Mouse (Mus musculus) stomach, embryonic 14.5 days (tissue): ENCODE data around the gene Large2. TPM values are rescaled to one million over a fixed set of nuclear protein-coding genes. Genes with fewer than 3 reads are reported as not detected.

Experiments
- ATAC-seq: fragments of 200-750 bp; cut with Nextera tagmentation; 2 replicates; pipeline ENCODE4 v1.8.0; 2017; ENCODE audit warnings: low read depth, moderate TSS enrichment; ENCODE audit not compliant: insufficient number of reproducible peaks, insufficient read depth, low FRiP score
- H3K27ac ChIP-seq: fragments of 300-500 bp; sonication (generic); 2 replicates; pipeline ENCODE4 v1.5.1; 2014; ENCODE audit warnings: mild to moderate bottlenecking, low read length, moderate library complexity, mixed read lengths
- H3K27me3 ChIP-seq: fragments of 300-500 bp; sonication (generic); 2 replicates; pipeline ENCODE4 v1.6.1; 2014; ENCODE audit warnings: low read length, control low read depth, mixed read lengths; ENCODE audit not compliant: control insufficient read depth, insufficient read depth
- H3K36me3 ChIP-seq: fragments of 300-500 bp; sonication (generic); 2 replicates; pipeline ENCODE4 v1.6.1; 2014; ENCODE audit warnings: mild to moderate bottlenecking, control low read depth, low read length, moderate library complexity, mixed read lengths; ENCODE audit not compliant: control insufficient read depth, insufficient read depth
- H3K4me1 ChIP-seq: fragments of 300-500 bp; sonication (generic); 2 replicates; pipeline ENCODE4 v1.6.1; 2014; ENCODE audit warnings: low read length, control low read depth, mixed read lengths; ENCODE audit not compliant: control insufficient read depth, insufficient read depth
- H3K4me2 ChIP-seq: fragments of 300-500 bp; sonication (generic); replicated peaks from 2 replicates; pipeline ENCODE4 v1.6.1; 2014; ENCODE audit warnings: low read depth, low read length, control low read depth
- H3K4me3 ChIP-seq: fragments of 300-500 bp; sonication (generic); 2 replicates; pipeline ENCODE4 v1.5.1; 2014; ENCODE audit warnings: low read depth, low read length, control low read depth
- H3K9ac ChIP-seq: fragments of 300-500 bp; sonication (generic); replicated peaks from 2 replicates; pipeline ENCODE4 v1.6.1; 2014; ENCODE audit warnings: low read depth, mild to moderate bottlenecking, control low read depth, low read length, moderate library complexity, mixed read lengths
- H3K9me3 ChIP-seq: fragments of 300-500 bp; sonication (generic); 2 replicates; pipeline ENCODE4 v1.6.1; 2016; ENCODE audit warnings: low read depth, low read length, control low read depth; ENCODE audit not compliant: control insufficient read depth
- WGBS: fragments of 180-500 bp; shearing (Covaris S2); extraction: QIAGEN DNeasy Blood & Tissue Kit; methylation state at CpG from one replicate; pipeline ENCODE4 v1.1.7; 2014; 5-methylcytosine and 5-hydroxymethylcytosine counted together
- polyA plus RNA-seq: library from polyadenylated mRNA; unstranded; fragments of >200 nt; fragmentation: Nextera tagmentation; extraction: Ambion mirVana; gene quantifications from 2 replicates; pipeline ENCODE4 v1.2.1, GENCODE M21; 2014

Large2 gene
- polyA plus RNA-seq, result 14.8 and 14.9 TPM in 2 replicates

DNA sequence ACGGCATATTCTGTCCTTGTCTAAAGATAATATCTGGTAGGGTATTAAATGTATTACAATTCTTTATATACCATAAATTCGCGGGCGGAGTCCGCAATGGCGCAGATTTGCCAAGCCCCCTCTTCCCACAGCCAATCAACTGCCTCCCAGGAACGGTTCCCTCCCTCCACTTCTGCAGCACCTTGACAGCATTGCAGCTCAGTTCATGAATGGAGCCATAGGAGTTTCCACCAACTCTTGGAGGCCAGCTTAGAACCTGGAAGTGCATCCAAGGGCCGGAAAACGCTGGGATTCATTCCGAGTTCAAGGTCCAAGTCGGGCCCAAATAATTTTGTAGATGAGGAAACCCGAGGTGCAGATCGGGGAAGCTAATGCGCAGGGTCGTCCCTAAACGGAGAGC lies at the start of gene Large2, which contains the start of gene Pex16:
Large2 (minus strand) TSS at position 356 of the 400 bp plus-strand sequence.
Pex16 (plus strand) TSS at position 163 of the 400 bp plus-strand sequence.
- WGBS, result 2% methylated on average over 16 of the region's 16 CpGs
- Histone ChIP-seq H3K9me3 (no peaks in the 10 kb centered on the region), H3K4me2 (peak within 1 kb of the TSS; percentile 84), H3K9ac (peak within 1 kb of the TSS; percentile 45), H3K4me1 (peaks cover 31% of the 10 kb centered on the region), H3K4me3 (peak within 1 kb of the TSS; percentile 75), H3K27me3 (no peaks in the 10 kb centered on the region), H3K27ac (peak within 1 kb of the TSS; percentile 86), H3K36me3 (peaks cover 9% of the 10 kb centered on the region; the same call in 1 of the 2 replicates)
- no peak; the same call in 1 of the 2 replicates for ATAC-seq

DNA sequence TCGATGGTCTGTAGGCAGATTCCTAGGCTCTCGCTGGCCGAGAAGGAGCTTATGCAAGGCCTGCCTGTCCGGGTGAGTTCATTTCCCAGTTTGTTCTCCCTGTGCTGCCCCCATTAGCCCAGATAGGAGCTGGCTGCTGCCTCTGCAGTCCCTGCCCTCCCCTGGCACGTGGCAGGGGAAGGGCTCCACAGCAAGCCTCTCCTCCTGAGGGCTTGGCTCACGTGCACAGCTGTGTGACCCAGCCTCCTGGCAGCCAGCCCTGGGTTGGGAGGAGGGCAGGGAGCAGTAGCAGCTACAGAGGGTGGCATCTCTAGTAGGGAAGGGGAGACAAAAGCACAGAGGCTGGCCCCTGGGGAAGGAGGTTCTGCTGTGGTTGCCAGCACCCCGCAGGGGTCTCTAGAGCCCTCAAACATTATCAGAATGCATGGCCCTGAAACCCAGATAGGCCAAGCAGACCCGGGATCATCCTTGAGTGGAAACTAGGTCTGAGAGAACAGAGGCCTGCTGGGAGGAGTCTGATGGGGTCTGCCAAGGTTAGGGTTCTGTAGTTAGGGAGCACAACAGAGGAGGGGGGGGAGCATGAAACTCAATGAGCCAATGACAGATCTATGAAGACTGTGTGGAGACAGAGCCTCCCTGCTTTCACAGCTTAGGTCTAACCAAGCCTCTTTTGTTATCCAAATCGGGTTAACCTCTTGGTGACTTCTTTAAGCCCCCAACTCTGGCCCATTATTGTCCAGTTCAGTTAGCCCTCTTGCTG lies 49.2 kb upstream of the Large2 start:
- H3K9ac ChIP-seq, result no peak overlapping the region
- peak overlapping the region; percentile 90 for H3K27ac ChIP-seq
- peak; percentile 47 for ATAC-seq
- H3K4me2 ChIP-seq, result no peak overlapping the region
- H3K4me1 ChIP-seq, result peaks cover 34% of the 10 kb centered on the region
- H3K36me3 ChIP-seq, result peaks cover 34% of the 10 kb centered on the region
- no peaks in the 10 kb centered on the region for H3K27me3 ChIP-seq
- H3K4me3 ChIP-seq, result no peak overlapping the region
- H3K9me3 ChIP-seq, result no peaks in the 10 kb centered on the region
- WGBS, result 75% methylated on average over 9 of the region's 9 CpGs

DNA sequence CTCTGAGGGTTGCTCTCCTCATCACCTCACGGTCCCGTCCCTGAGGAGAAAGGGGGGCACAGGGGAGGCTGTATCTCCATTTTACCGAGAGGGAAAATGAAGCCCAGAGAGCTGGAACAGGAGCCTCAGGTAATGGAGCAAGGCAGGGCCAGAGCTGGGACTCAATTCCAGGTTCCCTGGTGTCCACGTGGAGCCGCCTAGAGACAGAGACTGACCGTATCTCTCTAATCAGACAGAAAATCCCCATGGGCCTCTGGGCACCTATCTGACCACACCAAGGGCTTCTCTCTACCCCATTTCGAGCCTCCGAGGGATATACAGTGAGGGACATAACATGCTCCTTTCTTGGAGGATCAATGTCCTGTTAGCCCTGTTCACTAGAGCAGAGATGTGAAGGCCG lies 48.5 kb upstream of the Large2 start:
- no peak overlapping the region for H3K9ac ChIP-seq
- peaks cover 30% of the 10 kb centered on the region for H3K4me1 ChIP-seq
- ATAC-seq, result no peak
- H3K4me3 ChIP-seq, result no peak overlapping the region
- H3K27ac ChIP-seq, result no peak overlapping the region
- H3K4me2 ChIP-seq, result no peak overlapping the region
- H3K27me3 ChIP-seq, result no peaks in the 10 kb centered on the region
- H3K36me3 ChIP-seq, result peaks cover 34% of the 10 kb centered on the region
- 92% methylated on average over 9 of the region's 9 CpGs for WGBS
- no peaks in the 10 kb centered on the region for H3K9me3 ChIP-seq

DNA sequence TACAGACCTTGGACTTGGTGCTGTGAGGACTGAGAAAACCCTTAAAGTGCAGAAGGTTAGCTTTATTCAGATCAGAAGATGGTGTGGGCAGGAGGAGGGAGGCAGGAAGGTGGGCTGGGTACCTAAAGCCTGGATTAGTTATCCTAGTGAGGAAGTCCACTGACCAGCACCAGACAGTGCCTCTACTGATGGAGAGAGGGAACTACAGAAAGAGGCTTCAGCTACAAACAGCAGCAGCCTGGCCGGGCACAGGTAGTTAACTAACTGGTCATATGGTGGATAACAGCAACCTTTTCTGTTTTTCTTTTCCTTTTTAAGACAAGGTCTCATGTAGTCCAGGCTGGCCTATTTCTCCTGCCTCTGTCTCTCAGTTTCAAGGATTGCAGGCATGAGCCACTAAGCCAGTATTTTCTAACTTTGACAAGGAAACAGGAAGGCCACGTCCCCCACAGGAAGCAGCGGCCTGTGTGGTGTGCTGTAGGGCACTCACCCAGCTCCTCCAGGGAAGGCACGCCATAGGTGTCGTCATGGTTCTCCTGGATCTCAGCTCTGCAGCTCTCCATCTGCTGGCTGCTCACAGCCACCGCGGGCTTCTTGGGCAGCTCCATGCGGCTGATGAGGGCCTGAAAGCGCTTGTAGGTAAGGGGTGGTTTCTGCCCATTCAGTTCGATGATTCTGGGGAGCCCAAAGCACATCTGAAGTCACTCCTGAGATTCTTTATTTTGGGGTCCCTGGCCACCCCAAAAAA lies 47.9 kb upstream of the Large2 start:
- no peak overlapping the region for H3K4me2 ChIP-seq
- no peaks in the 10 kb centered on the region for H3K27me3 ChIP-seq
- H3K9ac ChIP-seq, result no peak overlapping the region
- peaks cover 34% of the 10 kb centered on the region for H3K36me3 ChIP-seq
- H3K9me3 ChIP-seq, result no peaks in the 10 kb centered on the region
- H3K27ac ChIP-seq, result no peak overlapping the region
- no peak overlapping the region for H3K4me3 ChIP-seq
- 73% methylated on average over 10 of the region's 10 CpGs for WGBS
- peaks cover 24% of the 10 kb centered on the region for H3K4me1 ChIP-seq
- ATAC-seq, result no peak

DNA sequence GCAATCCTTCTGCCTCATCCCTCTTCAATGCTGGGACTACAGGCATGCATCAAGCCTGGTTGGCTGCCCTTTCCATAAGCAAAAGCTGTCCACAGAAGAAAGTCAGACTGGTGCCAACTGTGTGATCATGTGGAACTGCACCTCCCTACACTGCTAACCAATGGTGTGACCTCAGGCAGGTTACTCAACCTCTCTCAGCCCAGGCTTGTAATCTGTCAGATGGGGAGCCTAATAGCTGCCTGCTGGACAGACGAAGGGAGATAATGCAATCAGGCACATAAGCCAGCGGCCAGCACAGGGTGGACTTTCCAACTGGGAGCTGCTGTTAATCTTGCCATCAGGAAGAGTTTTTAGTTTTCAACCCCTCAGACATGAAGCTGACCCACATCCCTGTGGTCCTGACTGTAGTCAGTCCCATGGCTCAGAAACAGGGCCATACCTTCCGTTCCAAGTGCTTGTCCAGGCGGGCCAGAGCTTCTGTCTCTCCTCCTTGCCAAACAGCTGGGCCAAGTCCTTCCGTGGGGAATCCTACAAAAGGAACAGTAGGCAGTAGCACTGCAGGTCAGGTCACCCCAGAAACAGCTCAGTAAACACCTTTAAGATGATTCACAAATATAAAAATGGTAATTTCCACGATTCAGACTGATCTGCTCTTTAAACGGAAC lies 47.2 kb upstream of the Large2 start:
- Histone ChIP-seq H3K9ac (no peak overlapping the region), H3K4me3 (no peak overlapping the region), H3K4me2 (no peak overlapping the region), H3K9me3 (no peaks in the 10 kb centered on the region), H3K4me1 (peaks cover 20% of the 10 kb centered on the region), H3K27me3 (no peaks in the 10 kb centered on the region), H3K27ac (no peak overlapping the region), H3K36me3 (peaks cover 39% of the 10 kb centered on the region)
- WGBS, result 89% methylated on average over 7 of the region's 7 CpGs
- no peak for ATAC-seq

DNA sequence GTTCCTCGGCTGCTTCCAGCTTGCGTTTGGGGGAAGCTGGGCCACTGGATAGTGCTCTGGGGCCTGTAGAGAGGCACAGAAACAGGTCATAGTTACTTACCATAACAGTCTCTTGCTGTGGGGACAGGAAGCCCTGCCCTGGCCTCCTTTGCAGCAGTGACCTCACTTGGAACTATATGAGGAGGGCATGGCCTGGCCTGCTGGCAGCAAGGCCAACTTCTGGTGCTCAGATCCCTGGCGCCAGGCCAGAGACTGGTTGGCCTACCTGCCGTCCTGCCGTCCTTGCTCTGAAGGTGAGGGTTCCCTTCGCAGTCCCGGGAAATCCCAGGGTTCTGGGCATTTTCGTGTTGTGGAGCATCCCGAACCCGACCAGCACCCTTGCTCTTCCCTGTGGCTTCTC lies 37.0 kb upstream of the Large2 start:
- no peaks in the 10 kb centered on the region for H3K9me3 ChIP-seq
- 91% methylated on average over 10 of the region's 10 CpGs for WGBS
- H3K4me3 ChIP-seq, result no peak overlapping the region
- H3K36me3 ChIP-seq, result peaks cover 83% of the 10 kb centered on the region
- no peaks in the 10 kb centered on the region for H3K27me3 ChIP-seq
- no peak overlapping the region for H3K4me2 ChIP-seq
- no peaks in the 10 kb centered on the region for H3K4me1 ChIP-seq
- H3K9ac ChIP-seq, result no peak overlapping the region
- ATAC-seq, result no peak
- H3K27ac ChIP-seq, result no peak overlapping the region

DNA sequence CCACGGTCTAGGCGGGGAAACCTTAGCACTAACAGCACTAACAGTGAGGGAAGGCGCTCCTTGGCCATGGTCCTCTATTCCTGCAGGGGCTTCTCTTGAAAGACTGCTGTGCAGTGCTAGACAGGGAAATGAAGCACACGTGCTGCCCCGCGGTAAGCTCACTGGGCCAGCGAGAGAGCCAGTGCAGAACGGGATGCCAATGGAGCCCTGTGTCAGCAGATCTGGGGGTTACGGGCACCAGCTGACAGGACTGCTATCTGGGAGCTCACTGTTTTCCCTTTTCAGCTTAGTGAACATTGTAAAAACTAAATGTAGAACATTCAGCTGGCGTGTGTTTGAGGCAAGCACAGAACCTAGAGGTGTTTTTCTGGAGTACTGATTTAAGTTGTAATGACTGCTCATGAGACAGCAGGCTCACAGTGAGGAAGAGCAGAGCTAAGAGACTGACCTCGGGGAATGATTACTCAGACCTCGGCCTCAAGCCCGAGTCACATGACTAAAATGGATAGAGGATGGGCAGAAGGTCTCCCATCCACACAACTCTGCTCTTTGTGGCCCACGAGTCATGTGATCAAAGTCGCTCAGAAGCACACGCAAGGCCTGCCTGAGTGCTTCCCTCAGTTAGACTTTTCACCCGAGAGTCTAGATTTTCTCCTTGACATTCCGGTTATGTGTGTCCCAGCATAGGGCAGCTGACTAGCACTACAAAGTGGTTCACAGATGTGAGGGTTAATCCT lies 33.8 kb upstream of the Large2 start:
- 86% methylated on average over 18 of the region's 18 CpGs for WGBS
- no peak for ATAC-seq

DNA sequence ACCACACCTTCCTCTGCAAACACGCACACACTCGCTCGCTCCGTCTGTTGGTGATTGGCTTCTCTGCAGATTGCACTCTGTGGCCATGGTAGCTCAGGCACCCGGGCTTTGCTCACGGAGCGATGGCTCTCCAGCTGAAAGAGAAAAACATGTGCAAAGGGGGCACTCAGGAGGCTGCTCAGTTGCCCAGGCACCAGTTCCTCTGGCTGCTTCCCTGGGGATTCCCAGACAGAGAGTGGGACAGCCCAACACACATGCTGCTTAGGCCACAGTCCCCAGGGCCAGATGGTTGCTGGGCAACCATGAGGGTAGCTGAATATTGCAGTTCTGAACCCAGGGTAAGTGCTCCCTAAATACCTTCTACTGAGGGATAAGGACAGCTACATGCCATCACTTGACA lies 31.0 kb upstream of the Large2 start:
- no peaks in the 10 kb centered on the region for H3K4me1 ChIP-seq
- H3K27me3 ChIP-seq, result no peaks in the 10 kb centered on the region
- no peak overlapping the region for H3K9ac ChIP-seq
- no peak overlapping the region for H3K4me3 ChIP-seq
- no peak overlapping the region for H3K27ac ChIP-seq
- no peaks in the 10 kb centered on the region for H3K9me3 ChIP-seq
- 89% methylated on average over 7 of the region's 7 CpGs for WGBS
- no peak for ATAC-seq
- no peak overlapping the region for H3K4me2 ChIP-seq
- H3K36me3 ChIP-seq, result peaks cover 43% of the 10 kb centered on the region

More for the DNA sequence above, 33.8 kb upstream of the Large2 start:
- Histone ChIP-seq H3K9me3 (no peaks in the 10 kb centered on the region), H3K36me3 (peaks cover 68% of the 10 kb centered on the region), H3K4me1 (no peaks in the 10 kb centered on the region), H3K4me3 (no peak overlapping the region), H3K4me2 (no peak overlapping the region), H3K27ac (no peak overlapping the region), H3K27me3 (no peaks in the 10 kb centered on the region), H3K9ac (no peak overlapping the region)
